Mouse (Mus musculus) embryo, embryonic 10.5 days (tissue): Measurements from ENCODE around the gene Cfdp1.

Experiments used
- DNase-seq: peaks from one replicate; pipeline ENCODE4 v3.0.0-alpha.2; 2015; ENCODE audit warnings: low spot score

The Cfdp1 gene

GRCm38 (mm10) chr8:111769296-111769695, 84.8 kb downstream of the Cfdp1 start:
- DNase-seq = no peak

GRCm38 (mm10) chr8:111768651-111769050, 85.4 kb downstream of the Cfdp1 start:
- no peak for DNase-seq

DNA sequence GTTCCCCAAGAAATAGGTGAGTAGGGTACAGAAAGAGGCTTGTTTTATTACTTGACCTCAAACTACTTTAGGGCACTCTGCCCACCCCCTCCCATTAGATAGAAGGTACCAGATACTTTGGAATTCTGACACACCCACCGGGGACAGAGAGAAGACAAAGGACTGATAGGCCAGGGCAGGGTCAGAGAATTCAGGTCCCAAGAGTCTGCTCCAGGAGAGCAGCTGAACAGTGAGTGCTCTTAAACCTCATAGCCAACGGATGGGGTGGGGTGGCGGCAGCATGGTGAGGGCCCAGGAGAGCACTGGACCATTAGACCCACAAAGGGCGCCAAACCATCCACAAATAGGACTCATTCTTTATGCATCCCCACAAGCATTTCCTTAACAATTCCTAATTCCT, 88.5 kb downstream of the Cfdp1 start:
- DNase-seq = no peak

DNA sequence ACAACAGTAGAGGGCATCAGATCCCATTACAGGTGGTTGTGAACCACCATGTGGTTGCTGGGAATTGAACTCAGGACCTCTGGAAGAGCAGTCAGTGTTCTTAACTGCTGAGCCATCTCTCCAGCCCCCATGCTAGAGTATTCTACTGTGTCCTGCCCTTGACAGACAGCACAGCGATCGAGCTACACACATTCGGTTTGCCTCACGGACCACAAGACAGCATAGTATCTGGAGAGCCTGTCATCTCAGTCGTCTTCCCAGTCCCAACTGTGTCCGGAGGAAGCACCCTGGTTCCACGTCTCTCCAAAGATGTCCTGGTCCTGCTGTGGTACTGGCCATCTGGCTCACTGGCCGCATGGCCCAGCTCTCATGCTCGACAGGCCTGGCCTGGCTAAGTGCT, 89.0 kb downstream of the Cfdp1 start:
- no peak for DNase-seq

- DNase-seq = no peak
Observed at GRCm38 (mm10) chr8:111760708-111761107, 93.4 kb downstream of the Cfdp1 start.

DNA sequence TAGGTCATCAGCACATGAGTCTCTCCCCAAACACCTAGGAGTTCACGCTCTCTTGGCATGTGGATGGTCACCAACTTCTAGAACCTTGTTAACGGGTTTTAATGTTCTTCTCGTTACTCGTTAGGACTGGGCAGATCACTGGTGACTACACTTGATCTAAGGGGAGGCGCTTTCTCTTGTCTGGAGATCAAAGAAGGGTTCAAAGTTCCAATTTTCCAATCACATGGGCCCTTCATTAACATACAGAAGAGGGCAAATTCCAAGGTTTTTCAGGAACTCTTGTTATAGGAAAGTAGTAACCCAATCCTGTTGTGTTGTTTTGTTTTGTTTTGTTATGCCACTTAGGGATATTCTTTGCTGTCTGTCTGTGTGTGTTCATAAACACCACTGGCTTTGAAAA, 95.3 kb downstream of the Cfdp1 start:
- no peak for DNase-seq

- DNase-seq = no peak
Observed at GRCm38 (mm10) chr8:111757599-111757998, 96.5 kb downstream of the Cfdp1 start.

DNA sequence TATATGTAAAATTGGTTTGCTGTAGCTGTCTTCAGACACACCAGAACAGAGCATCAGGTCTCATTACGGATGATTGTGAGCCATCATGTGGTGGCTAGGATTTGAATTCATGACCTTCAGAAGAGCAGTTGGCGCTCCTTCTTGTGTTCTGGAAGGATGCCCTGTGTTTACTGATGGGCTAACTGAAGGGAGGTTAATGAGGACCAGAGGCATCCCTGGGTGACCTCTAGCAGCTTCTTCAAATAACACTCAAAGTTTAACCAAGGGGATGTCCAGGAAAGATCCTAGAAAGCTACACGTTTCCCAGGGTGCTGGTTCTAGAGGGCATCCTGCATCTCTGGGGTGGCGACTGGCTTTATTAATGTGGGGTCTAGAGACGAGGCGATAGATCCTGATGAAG, 99.4 kb downstream of the Cfdp1 start:
- no peak for DNase-seq

- DNase-seq = no peak
Observed at GRCm38 (mm10) chr8:111754088-111754487, 100.0 kb downstream of the Cfdp1 start.

DNA sequence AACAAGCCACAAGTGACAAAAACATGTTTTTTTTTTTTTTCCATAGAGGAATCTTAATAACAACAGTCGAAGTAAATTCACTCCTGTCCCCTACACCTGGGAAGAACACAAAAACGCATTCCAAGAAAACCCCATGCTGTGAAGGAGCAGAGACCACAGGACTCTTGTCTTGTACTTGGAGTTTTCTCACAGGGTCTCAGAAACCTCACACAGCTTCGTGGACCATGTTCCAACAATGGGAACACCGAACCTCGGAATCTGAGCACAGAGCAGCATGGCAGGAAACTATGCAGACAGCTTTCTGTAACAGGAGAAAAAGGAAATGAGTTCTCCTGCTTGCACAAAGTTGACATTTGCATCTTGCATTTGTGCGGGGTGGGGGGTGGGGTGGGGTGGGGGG, 105.3 kb downstream of the Cfdp1 start:
- no peak for DNase-seq

DNA sequence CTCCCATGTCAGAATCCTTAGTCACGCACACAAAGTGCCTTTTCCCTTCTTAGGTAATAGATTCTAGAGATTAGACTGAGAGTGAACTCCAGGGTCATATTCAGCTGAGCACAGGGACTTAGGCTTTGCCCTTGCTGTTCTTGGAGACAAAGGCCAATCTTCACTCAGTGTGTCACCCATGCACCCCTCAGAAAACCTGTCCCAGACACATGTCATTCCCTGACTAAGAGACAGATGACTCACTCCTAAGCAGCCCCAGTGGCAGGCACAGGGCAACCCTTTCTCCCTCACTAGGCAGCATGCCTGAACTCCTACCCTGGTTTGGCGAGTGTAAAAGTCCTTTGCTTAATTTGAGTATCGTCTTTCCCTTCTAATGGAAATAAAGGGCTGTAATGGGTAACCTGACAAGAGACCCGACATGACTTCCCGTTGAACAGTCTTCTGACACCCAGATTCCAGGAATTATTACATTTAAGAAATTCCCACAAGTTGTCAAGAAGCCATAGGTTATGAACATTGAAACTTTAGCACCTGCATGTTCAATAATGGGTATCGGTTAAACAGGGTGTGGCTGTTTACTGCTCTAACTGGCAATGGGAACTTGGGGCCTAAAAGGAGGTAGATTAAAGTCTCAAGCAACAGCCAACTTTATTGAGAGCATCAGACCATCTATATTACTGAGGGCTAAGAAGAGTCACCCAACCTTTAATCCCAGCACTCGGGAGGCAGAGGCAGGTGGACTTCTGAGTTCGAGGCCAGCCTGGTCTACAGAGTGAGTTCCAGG, 106.0 kb downstream of the Cfdp1 start:
- no peak for DNase-seq

GRCm38 (mm10) chr8:111746582-111747465, 107.3 kb downstream of the Cfdp1 start:
- no peak for DNase-seq

GRCm38 (mm10) chr8:111745591-111746418, 108.3 kb downstream of the Cfdp1 start:
- DNase-seq = peak; percentile 82

DNA sequence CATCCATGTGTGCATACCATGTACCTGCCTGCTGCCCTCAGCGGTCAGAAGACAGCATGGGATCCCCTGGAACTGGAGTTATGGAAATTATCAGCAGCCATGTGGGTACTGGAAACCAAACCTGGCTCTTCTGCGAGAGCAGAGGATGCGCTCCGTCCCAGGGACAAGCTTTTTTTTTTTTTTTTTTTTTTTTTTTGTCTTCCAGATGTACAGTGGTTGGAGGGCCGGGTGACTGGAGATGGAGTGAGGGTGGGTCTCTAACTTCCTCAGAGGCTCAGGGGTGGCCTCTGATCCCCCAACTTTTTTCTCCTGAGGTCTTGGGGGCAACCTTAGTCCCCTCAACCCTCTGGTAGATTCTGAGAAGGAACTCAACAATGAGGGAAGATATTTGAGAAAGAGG, 109.0 kb downstream of the Cfdp1 start:
- no peak for DNase-seq

DNA sequence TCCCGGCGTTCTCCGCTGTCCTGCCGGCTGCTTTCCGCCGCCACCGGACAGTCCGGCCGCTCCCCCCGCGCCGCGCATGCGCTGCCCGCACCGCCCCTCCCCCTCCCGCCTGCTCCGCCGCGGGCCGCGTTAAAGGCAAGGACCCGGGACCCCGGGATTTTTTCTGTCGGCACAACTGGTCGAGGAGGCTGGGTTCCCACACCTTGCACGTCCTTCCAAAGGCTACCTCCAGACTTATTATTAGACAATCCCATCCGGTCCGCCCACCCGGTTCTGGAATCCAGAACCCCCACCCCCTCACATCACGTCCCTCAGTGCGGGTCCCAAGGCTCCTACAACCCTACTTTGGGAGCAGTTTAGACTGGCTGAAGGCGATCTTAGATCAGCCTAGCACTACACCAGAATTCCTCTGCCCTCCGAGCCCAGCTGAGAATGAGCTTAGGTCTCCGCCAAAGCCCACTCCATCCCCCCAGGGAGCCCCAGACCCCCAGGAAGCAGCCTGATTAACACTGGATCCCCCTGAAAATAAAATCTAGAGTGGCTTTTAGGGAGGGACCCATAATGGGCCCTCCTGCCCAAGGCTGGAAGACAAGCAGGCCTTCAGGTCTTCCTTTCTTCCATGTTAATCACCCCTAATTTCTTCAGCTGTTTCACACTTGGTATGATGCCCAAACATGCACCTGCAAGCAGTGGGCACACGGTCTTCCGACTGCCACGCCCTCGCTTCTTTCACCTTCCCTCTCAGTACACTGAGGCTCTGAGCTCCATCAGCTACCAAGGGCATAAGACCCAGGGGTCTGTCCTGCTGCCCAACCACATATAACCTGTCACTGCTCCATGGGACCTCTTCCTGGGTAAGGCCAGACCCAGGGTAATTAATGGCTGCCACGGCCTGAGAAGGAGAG, 110.0 kb downstream of the Cfdp1 start, which contains the start of gene Bcar1:
Bcar1 (minus strand) TSS at position 18 of the 905 bp plus-strand sequence.
- peak; percentile 91 for DNase-seq

- peak; percentile 74 for DNase-seq
Observed at GRCm38 (mm10) chr8:111743101-111743791, 110.8 kb downstream of the Cfdp1 start.

- peak; percentile 30 for DNase-seq
Observed at GRCm38 (mm10) chr8:111742261-111743037, 111.6 kb downstream of the Cfdp1 start.

GRCm38 (mm10) chr8:111741556-111741955, 112.5 kb downstream of the Cfdp1 start:
- no peak for DNase-seq

DNA sequence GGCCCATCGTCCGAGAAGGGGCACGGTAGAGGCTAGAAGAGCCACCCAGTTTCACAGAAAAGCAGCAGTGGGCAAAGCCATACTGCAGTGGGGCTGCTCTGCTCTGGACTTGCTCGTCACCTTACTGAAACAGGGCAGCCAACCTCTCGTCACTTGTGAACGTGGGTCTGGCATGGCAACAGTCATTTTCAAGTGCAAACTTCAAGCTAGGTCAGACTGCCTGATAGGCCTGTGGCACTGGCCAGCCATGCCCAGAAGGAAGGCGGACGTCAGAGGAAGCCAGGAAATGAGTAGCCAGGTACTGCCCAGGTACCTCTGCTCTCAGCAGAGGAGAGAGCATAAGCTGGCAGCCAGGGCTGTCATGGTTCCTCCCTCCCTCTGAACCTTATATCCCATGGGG, 113.1 kb downstream of the Cfdp1 start:
- no peak for DNase-seq

- no peak for DNase-seq
Observed at GRCm38 (mm10) chr8:111740301-111740711, 113.8 kb downstream of the Cfdp1 start.
